Mouse (Mus musculus) bone marrow, adult 2 months (tissue): Measurements from ENCODE around the gene Kctd14. TPM values are rescaled to one million over a fixed set of nuclear protein-coding genes. Genes with fewer than 3 reads are reported as not detected.
A peak's percentile ranks its signal among the peaks of the same experiment; 100 is the strongest.

Experiments used
- H3K27ac ChIP-seq: fragments of 200-500 bp; 2 replicates; pipeline ENCODE4 v1.5.1; 2012; ENCODE audit warnings: low read depth, mild to moderate bottlenecking, control low read depth, inconsistent platforms, low read length; ENCODE audit not compliant: control insufficient read depth, poor library complexity, insufficient read depth
- H3K4me1 ChIP-seq: fragments of 200-500 bp; 2 replicates; pipeline ENCODE4 v1.6.1; 2011; ENCODE audit warnings: low read length; ENCODE audit not compliant: control insufficient read depth, insufficient read depth
- H3K4me3 ChIP-seq: fragments of 200-500 bp; replicated peaks from 2 replicates; pipeline ENCODE3; 2011; ENCODE audit warnings: mild to moderate bottlenecking, low read depth, low read length, control low read depth; ENCODE audit not compliant: control insufficient read depth
- CTCF ChIP-seq: fragments of 200-500 bp; IDR thresholded peaks from 2 replicates; pipeline ENCODE4 v1.5.1; 2011; ENCODE audit warnings: low read length, control low read depth; ENCODE audit not compliant: control insufficient read depth, insufficient read depth
- POLR2A ChIP-seq: fragments of 200-500 bp; IDR thresholded peaks from 2 replicates; pipeline ENCODE4 v1.6.1; 2011; ENCODE audit warnings: low read depth, mild to moderate bottlenecking, control low read depth, low read length, borderline replicate concordance; ENCODE audit not compliant: control insufficient read depth
- WGBS: fragments of 180-500 bp; shearing (Covaris S2); methylation state at CpG from one replicate; pipeline ENCODE4 v1.1.7; 2018; 5-methylcytosine and 5-hydroxymethylcytosine counted together
- polyA plus RNA-seq: library from polyadenylated mRNA; stranded (reverse); fragments of >200 nt; gene quantifications from 2 replicates; pipeline ENCODE4 v1.2.4, GENCODE M21; 2011; ENCODE audit warnings: low replicate concordance; ENCODE audit not compliant: missing spikeins, insufficient read depth, insufficient read length

Gene Kctd14
- polyA plus RNA-seq, 1 experiment, result 12.6 TPM

- Histone ChIP-seq H3K27ac (no peak within 1 kb of the TSS), H3K4me3 (no peak within 1 kb of the TSS), H3K4me1 (no peaks in the 10 kb centered on the region)
- TF ChIP-seq POLR2A (no peak), CTCF (no peak)
- WGBS, result 70% methylated on average over 25 of the region's 25 CpGs
These were observed 34.0 kb upstream of the Kctd14 start, which contains the start of gene Thrsp for GRCm38 (mm10) chr7:97416906-97417777. Thrsp (minus strand) TSS chr7:97417730.

- 70% methylated on average over 5 of the region's 5 CpGs for WGBS
- TF ChIP-seq POLR2A, result no peak
- H3K27ac ChIP-seq, result no peak overlapping the region
- no peak overlapping the region for H3K4me3 ChIP-seq
- H3K4me1 ChIP-seq, result no peaks in the 10 kb centered on the region
These were observed 32.4 kb upstream of the Kctd14 start for GRCm38 (mm10) chr7:97418717-97419116.

GRCm38 (mm10) chr7:97419163-97419562 is 32.0 kb upstream of the Kctd14 start:
- WGBS, result 79% methylated on average over 5 of the region's 5 CpGs
- H3K27ac ChIP-seq, result no peak overlapping the region
- no peaks in the 10 kb centered on the region for H3K4me1 ChIP-seq
- no peak overlapping the region for H3K4me3 ChIP-seq
- TF ChIP-seq POLR2A (no peak), CTCF (no peak)

- TF ChIP-seq POLR2A (no peak), CTCF (no peak)
- H3K4me1 ChIP-seq, result no peaks in the 10 kb centered on the region
- 85% methylated on average over 1 of the region's 1 CpGs for WGBS
- no peak overlapping the region for H3K27ac ChIP-seq
- no peak overlapping the region for H3K4me3 ChIP-seq
These were observed 30.7 kb upstream of the Kctd14 start for GRCm38 (mm10) chr7:97420406-97420805.

DNA sequence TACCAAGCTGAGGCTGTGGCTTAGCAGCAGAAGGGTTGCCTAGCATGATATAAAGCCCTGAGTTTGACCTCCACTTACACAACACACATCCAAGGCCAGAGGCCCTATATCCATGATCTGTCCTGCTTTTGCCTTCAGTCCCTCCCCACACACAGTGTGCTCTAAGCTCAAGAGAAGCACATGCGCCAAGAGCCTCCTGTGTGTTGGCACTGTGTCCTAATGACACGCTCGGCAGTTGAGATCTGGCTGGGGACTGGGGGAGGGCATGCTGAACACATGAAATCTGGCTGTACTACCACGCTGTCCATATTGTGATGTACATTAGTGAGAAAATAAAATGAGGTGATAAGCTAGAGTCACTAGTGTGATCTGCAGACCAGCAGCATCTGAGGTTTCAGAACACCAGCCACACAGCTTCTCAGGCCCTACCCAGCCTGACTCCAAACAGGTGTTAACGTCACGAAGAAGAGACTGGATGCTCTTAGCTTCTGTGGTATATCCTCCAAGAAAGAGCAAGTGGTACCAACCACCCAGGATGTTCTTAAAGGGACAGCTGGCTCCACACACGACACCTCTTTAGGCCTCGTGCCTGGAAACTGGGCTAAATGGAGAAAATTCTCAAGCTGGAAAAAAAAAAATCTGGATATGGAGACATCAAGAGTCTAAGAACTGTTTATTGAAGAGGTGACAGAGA is 30.0 kb upstream of the Kctd14 start:
- 82% methylated on average over 8 of the region's 8 CpGs for WGBS
- Histone ChIP-seq H3K27ac (no peak overlapping the region), H3K4me1 (no peaks in the 10 kb centered on the region), H3K4me3 (no peak overlapping the region)
- TF ChIP-seq POLR2A, result no peak
- TF ChIP-seq CTCF, result no peak

- Histone ChIP-seq H3K4me1 (no peaks in the 10 kb centered on the region), H3K27ac (no peak overlapping the region), H3K4me3 (no peak overlapping the region)
- TF ChIP-seq CTCF (no peak), POLR2A (no peak)
- 60% methylated on average over 5 of the region's 5 CpGs for WGBS
These were observed 27.4 kb upstream of the Kctd14 start for GRCm38 (mm10) chr7:97423754-97424153.

- WGBS, result 7% methylated on average over 12 of the region's 12 CpGs
- Histone ChIP-seq H3K4me1 (no peaks in the 10 kb centered on the region), H3K4me3 (no peak overlapping the region), H3K27ac (no peak overlapping the region)
- TF ChIP-seq CTCF (peak; percentile 90), POLR2A (0 out of 2 replicates have a peak, but pooled peaks have one; percentile 17)
These were observed 26.4 kb upstream of the Kctd14 start for GRCm38 (mm10) chr7:97424621-97425245.

- Histone ChIP-seq H3K4me3 (no peak overlapping the region), H3K27ac (no peak overlapping the region), H3K4me1 (no peaks in the 10 kb centered on the region)
- TF ChIP-seq CTCF (no peak), POLR2A (no peak)
- WGBS, result 71% methylated on average over 6 of the region's 6 CpGs
These were observed 24.6 kb upstream of the Kctd14 start for GRCm38 (mm10) chr7:97426566-97426965.
